Mouse (Mus musculus): ENCODE measurements at regions not wholly inside any gene's neighbourhood (a gene's known extent, or its start where the extent isn't known, plus 50 kb on each side); places are given as distances from the start of the nearest gene placed in this dataset.

- no peak for DNase-seq (ENCODE audit: low spot score in 2 of 2)
These were observed 91.1 kb upstream of the Rbm19 start for GRCm38 (mm10) chr5:120025212-120025611.

GRCm38 (mm10) chr5:120030904-120031303, 85.4 kb upstream of the Rbm19 start:
- DNase-seq (ENCODE audit: low spot score in 2 of 2): no peak

GRCm38 (mm10) chr5:120031614-120032013, 84.7 kb upstream of the Rbm19 start:
- DNase-seq (ENCODE audit: low spot score in 2 of 2): no peak

GRCm38 (mm10) chr5:120034499-120035077, 81.7 kb upstream of the Rbm19 start:
- no peak for DNase-seq (ENCODE audit: low spot score in 2 of 2)

GRCm38 (mm10) chr5:120035251-120035650, 81.0 kb upstream of the Rbm19 start:
- DNase-seq (ENCODE audit: low spot score in 2 of 2): no peak

- no peak for DNase-seq (ENCODE audit: low spot score in 2 of 2)
These were observed 78.5 kb upstream of the Rbm19 start for GRCm38 (mm10) chr5:120037806-120038205.

- no peak for DNase-seq (ENCODE audit: low spot score in 2 of 2)
These were observed 72.5 kb upstream of the Rbm19 start for GRCm38 (mm10) chr5:120043786-120044185.

GRCm38 (mm10) chr5:120049063-120049781, 67.0 kb upstream of the Rbm19 start:
- no peak for DNase-seq (ENCODE audit: low spot score in 2 of 2)

- no peak for DNase-seq (ENCODE audit: low spot score in 2 of 2)
These were observed 65.4 kb upstream of the Rbm19 start for GRCm38 (mm10) chr5:120050728-120051436.

- DNase-seq (ENCODE audit: low spot score in 2 of 2): no peak
These were observed 61.6 kb upstream of the Rbm19 start for GRCm38 (mm10) chr5:120054498-120055167.

Measured in cerebellum, postnatal 4 days (tissue).